Mouse (Mus musculus): ENCODE measurements around the gene Gatd1. TPM values are rescaled to one million over a fixed set of nuclear protein-coding genes. Genes with fewer than 3 reads are reported as not detected.

Gene Gatd1
- polyA plus RNA-seq, 1 experiment from 2014 or later = 34.3 TPM

GRCm38 (mm10) chr7:141434464-141434863 is 20.5 kb upstream of the Gatd1 start:
- 17% methylated on average over 8 of the region's 8 CpGs for WGBS
- peak overlapping the region; percentile 78 for H3K4me2 ChIP-seq (replicated peaks; ENCODE audit: low read depth)
- H3K9me3 ChIP-seq (ENCODE audit: control insufficient read depth) = no peaks in the 10 kb centered on the region
- no peaks in the 10 kb centered on the region for H3K27me3 ChIP-seq (replicated peaks; ENCODE audit: control insufficient read depth, insufficient read depth, low read length)
- ATAC-seq = no peak
- peak overlapping the region; percentile 40; the same call in 1 of the 2 replicates for H3K9ac ChIP-seq (ENCODE audit: low read depth, low read length)
- H3K36me3 ChIP-seq (ENCODE audit: control insufficient read depth, insufficient read depth) = peaks cover 51% of the 10 kb centered on the region
- H3K4me1 ChIP-seq (replicated peaks; ENCODE audit: control insufficient read depth, insufficient read depth, low read length) = peaks cover 16% of the 10 kb centered on the region
- peak overlapping the region; percentile 43 for H3K4me3 ChIP-seq (ENCODE audit: low read depth, low read length)
- H3K27ac ChIP-seq (ENCODE audit: low read depth, low read length) = peak overlapping the region; percentile 78; the same call in 1 of the 2 replicates
- TF ChIP-seq CTCF (IDR thresholded peaks at IDR 0.05; ENCODE audit: low read depth) = no peak

- H3K4me2 ChIP-seq (replicated peaks; ENCODE audit: low read depth) = peak overlapping the region; percentile 78
- H3K4me1 ChIP-seq (replicated peaks; ENCODE audit: control insufficient read depth, insufficient read depth, low read length) = peaks cover 16% of the 10 kb centered on the region
- no peaks in the 10 kb centered on the region for H3K27me3 ChIP-seq (replicated peaks; ENCODE audit: control insufficient read depth, insufficient read depth, low read length)
- ATAC-seq = no peak
- 75% methylated on average over 15 of the region's 15 CpGs for WGBS
- peak overlapping the region; percentile 43 for H3K4me3 ChIP-seq (ENCODE audit: low read depth, low read length)
- no peak overlapping the region for H3K27ac ChIP-seq (ENCODE audit: low read depth, low read length)
- no peaks in the 10 kb centered on the region for H3K9me3 ChIP-seq (ENCODE audit: control insufficient read depth)
- peaks cover 45% of the 10 kb centered on the region for H3K36me3 ChIP-seq (ENCODE audit: control insufficient read depth, insufficient read depth)
- H3K9ac ChIP-seq (ENCODE audit: low read depth, low read length) = peak overlapping the region; percentile 40; the same call in 1 of the 2 replicates
- TF ChIP-seq CTCF (IDR thresholded peaks at IDR 0.05; ENCODE audit: low read depth) = no peak
Observed at GRCm38 (mm10) chr7:141433517-141434400, 19.8 kb upstream of the Gatd1 start.

- H3K4me3 ChIP-seq (ENCODE audit: low read depth, low read length) = no peak overlapping the region
- H3K9me3 ChIP-seq (ENCODE audit: control insufficient read depth) = no peaks in the 10 kb centered on the region
- TF ChIP-seq CTCF (IDR thresholded peaks at IDR 0.05; ENCODE audit: low read depth) = no peak
- peaks cover 39% of the 10 kb centered on the region for H3K36me3 ChIP-seq (ENCODE audit: control insufficient read depth, insufficient read depth)
- no peak overlapping the region for H3K27ac ChIP-seq (ENCODE audit: low read depth, low read length)
- peaks cover 16% of the 10 kb centered on the region for H3K4me1 ChIP-seq (replicated peaks; ENCODE audit: control insufficient read depth, insufficient read depth, low read length)
- no peak for ATAC-seq
- no peak overlapping the region for H3K4me2 ChIP-seq (replicated peaks; ENCODE audit: low read depth)
- H3K9ac ChIP-seq (ENCODE audit: low read depth, low read length) = no peak overlapping the region
- 91% methylated on average over 6 of the region's 6 CpGs for WGBS
- H3K27me3 ChIP-seq (replicated peaks; ENCODE audit: control insufficient read depth, insufficient read depth, low read length) = no peaks in the 10 kb centered on the region
Observed at GRCm38 (mm10) chr7:141432741-141433516, 19.0 kb upstream of the Gatd1 start.

GRCm38 (mm10) chr7:141432186-141432611 is 18.3 kb upstream of the Gatd1 start:
- H3K27me3 ChIP-seq (replicated peaks; ENCODE audit: control insufficient read depth, insufficient read depth, low read length) = no peaks in the 10 kb centered on the region
- H3K9me3 ChIP-seq (ENCODE audit: control insufficient read depth) = no peaks in the 10 kb centered on the region
- H3K36me3 ChIP-seq (ENCODE audit: control insufficient read depth, insufficient read depth) = peaks cover 39% of the 10 kb centered on the region
- no peak overlapping the region for H3K9ac ChIP-seq (ENCODE audit: low read depth, low read length)
- TF ChIP-seq CTCF (IDR thresholded peaks at IDR 0.05; ENCODE audit: low read depth) = no peak
- H3K4me2 ChIP-seq (replicated peaks; ENCODE audit: low read depth) = no peak overlapping the region
- no peak overlapping the region for H3K4me3 ChIP-seq (ENCODE audit: low read depth, low read length)
- 84% methylated on average over 8 of the region's 8 CpGs for WGBS
- no peak for ATAC-seq
- peaks cover 16% of the 10 kb centered on the region for H3K4me1 ChIP-seq (replicated peaks; ENCODE audit: control insufficient read depth, insufficient read depth, low read length)
- no peak overlapping the region for H3K27ac ChIP-seq (ENCODE audit: low read depth, low read length)

- Histone ChIP-seq H3K4me3 (ENCODE audit: low read depth, low read length) (no peak overlapping the region), H3K27me3 (replicated peaks; ENCODE audit: control insufficient read depth, insufficient read depth, low read length) (no peaks in the 10 kb centered on the region), H3K4me2 (replicated peaks; ENCODE audit: low read depth) (no peak overlapping the region), H3K27ac (ENCODE audit: low read depth, low read length) (no peak overlapping the region), H3K4me1 (replicated peaks; ENCODE audit: control insufficient read depth, insufficient read depth, low read length) (peaks cover 13% of the 10 kb centered on the region), H3K9ac (ENCODE audit: low read depth, low read length) (no peak overlapping the region), H3K36me3 (ENCODE audit: control insufficient read depth, insufficient read depth) (peaks cover 39% of the 10 kb centered on the region), H3K9me3 (ENCODE audit: control insufficient read depth) (no peaks in the 10 kb centered on the region)
- ATAC-seq = no peak
- TF ChIP-seq CTCF (IDR thresholded peaks at IDR 0.05; ENCODE audit: low read depth) = no peak
- WGBS = 95% methylated on average over 19 of the region's 19 CpGs
Observed at GRCm38 (mm10) chr7:141431434-141432185, 17.7 kb upstream of the Gatd1 start.

Data from intestine, postnatal 0 days (tissue).